Mouse (Mus musculus): ENCODE results near the gene Ttc28.

Gene Ttc28

DNA sequence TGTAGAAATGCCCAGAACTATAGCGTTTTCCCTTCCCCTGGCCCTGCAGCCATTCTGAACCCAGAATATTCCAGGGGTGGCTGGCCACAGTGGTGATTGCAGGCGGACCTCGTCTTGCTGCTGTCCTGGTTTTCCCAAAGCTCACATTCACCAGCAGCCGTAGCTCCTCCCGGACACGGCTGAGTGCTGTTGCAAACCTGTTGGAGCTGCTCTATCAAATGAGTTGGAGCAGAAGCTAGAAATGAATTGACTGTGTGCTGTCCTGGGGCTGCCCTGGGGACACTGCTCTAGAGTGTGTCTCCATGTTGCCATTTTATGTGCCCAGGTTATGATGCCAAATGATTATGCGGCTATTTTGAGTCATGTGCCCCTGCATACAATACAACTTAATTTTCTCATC, 254.2 kb downstream of the Ttc28 start:
- no peak for DNase-seq (ENCODE audit: low spot score)

DNA sequence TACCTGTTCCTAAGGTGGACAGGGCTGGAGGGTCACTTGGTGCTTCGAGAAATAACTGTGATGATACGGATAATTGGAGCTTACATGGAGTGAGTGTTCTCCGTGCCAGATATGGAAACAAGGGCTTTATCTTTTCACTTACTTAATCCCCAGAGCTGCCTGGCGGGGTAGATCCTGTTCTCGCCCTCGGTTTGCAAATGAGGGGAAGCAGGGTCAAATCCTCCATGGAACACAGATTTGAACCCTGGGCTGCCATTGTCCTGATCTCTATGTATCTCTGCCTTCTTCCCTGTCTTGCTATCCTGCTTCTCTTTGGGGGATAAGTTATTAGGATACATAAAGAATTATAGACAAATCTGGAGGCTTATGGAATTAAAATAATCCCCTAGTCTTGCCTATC, 257.7 kb downstream of the Ttc28 start:
- no peak for DNase-seq (ENCODE audit: low spot score)

- no peak for DNase-seq (ENCODE audit: low spot score)
Measured at GRCm38 (mm10) chr5:111137742-111138141, 258.1 kb downstream of the Ttc28 start.

GRCm38 (mm10) chr5:111138239-111138833, 258.7 kb downstream of the Ttc28 start:
- DNase-seq (ENCODE audit: low spot score) = no peak

- no peak for DNase-seq (ENCODE audit: low spot score)
Measured at GRCm38 (mm10) chr5:111138927-111139565, 259.4 kb downstream of the Ttc28 start.

DNA sequence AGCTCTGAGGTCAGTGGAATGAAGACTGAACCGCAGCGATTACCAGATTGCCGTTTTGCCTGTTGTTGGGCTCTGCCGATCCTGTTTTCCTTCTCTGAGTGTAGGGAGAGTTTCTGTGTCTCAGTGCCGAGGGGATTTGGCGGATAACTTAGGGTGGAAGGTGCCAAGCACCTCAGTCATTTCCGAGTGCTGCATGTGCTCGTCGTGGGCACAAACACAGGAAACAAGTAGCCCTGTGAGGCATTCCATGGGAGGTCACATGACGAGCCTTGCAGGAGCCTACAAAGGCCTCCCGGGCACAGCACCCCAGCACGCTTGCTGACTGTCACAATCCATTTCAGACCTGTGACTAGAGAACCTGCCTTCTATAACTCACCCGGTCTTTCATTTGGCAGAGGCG, 260.0 kb downstream of the Ttc28 start:
- no peak for DNase-seq (ENCODE audit: low spot score)

GRCm38 (mm10) chr5:111141139-111141885, 261.7 kb downstream of the Ttc28 start:
- no peak for DNase-seq (ENCODE audit: low spot score)

DNA sequence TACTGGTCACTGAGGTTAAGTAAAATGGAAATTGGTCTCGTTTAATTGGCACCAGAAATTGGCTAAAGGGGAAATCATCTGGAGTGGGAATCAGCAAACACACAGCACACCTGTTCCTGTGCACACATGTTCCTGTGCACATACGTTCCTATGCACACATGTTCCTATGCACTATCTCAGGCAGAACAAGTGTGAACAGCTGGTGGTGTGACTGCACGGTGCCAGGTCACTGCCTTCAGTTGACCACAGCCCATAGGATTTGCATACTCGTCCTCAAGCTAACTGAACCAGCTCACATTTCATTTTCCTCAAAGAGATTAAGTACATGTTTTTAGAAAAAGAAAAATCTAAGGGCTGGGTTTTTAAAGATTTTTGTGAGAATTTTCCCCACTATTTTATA, 263.2 kb downstream of the Ttc28 start:
- no peak for DNase-seq (ENCODE audit: low spot score)

- no peak for DNase-seq (ENCODE audit: low spot score)
Measured at GRCm38 (mm10) chr5:111144411-111144810, 264.8 kb downstream of the Ttc28 start.

DNA sequence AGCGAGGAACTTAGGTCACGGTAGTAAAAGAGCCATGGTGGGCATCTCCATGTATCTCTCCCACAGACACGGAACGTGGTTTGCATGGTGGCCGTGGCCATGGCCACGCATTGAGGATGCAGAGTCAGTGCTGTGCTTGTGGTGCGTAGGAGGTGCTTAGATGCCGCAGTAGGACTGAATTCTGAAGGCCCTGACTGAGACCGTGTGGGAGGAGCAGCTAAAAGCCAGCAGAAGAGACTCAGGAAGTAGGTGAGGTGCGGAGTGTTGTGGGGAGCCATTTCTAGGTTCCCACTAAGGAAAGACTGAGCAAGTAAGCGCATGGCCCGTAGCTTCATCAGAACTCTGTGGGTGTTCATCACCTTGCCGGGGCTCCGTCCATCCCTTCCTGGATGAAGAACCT, 271.0 kb downstream of the Ttc28 start:
- DNase-seq (ENCODE audit: low spot score) = no peak

- DNase-seq (ENCODE audit: low spot score) = no peak
Measured at GRCm38 (mm10) chr5:111151882-111152759, 272.5 kb downstream of the Ttc28 start.

GRCm38 (mm10) chr5:111154586-111154985, 275.0 kb downstream of the Ttc28 start:
- DNase-seq (ENCODE audit: low spot score) = no peak

GRCm38 (mm10) chr5:111155271-111155670, 275.7 kb downstream of the Ttc28 start:
- DNase-seq (ENCODE audit: low spot score) = no peak

DNA sequence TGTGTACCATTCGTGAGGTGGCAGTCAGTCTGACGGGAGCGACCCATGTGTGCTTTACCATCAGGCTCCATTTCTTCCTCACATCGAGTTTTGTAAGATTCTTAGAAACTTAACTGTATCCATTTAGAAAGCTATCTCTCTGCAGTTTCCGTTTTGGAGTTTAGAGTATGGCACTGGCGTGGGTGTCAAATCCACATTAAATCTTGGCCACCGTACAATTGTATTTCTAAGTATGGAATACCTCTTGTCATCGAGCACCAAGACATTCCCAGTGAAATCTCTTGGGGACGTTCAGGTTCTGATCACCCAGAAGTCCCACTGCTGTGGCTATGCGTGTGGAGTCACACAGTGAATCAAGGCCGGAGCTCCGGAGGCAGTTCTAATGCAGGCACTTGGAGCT, 276.3 kb downstream of the Ttc28 start:
- no peak for DNase-seq (ENCODE audit: low spot score)

- DNase-seq (ENCODE audit: low spot score) = no peak
Measured at GRCm38 (mm10) chr5:111158266-111158665, 278.7 kb downstream of the Ttc28 start.

DNA sequence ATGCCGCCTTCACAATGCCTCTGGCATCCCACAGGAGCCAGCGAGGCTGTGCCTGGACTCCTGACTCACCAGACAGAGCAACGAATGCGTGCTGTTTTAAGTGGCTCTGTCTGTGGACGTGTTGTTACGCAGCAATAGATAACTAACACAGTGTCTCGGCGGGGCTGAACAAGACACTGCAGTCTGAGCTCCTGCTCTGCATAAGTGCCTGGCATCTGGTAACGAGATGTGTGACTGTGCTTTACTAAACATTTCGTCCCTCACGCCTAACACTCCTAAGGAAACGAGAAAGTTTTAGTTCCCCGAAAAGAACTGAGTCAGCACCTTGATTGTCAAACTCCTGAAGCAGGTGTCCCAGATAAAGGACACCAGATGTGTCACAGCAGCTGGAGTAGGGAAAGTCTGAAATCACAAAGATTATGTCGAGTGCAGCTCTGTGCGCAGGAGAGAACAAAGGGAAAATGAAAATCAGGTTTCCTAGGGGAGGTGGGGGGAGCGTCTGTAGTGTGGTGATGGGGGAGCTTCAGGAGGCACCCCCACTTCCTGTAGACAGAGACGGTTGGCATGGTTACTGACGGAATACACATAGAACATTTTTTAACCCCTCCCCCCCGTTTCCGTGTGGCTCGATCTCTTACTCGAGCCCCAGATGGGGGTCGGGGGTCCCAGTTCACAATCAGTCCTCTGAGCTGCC, 280.2 kb downstream of the Ttc28 start:
- DNase-seq (ENCODE audit: low spot score) = no peak

DNA sequence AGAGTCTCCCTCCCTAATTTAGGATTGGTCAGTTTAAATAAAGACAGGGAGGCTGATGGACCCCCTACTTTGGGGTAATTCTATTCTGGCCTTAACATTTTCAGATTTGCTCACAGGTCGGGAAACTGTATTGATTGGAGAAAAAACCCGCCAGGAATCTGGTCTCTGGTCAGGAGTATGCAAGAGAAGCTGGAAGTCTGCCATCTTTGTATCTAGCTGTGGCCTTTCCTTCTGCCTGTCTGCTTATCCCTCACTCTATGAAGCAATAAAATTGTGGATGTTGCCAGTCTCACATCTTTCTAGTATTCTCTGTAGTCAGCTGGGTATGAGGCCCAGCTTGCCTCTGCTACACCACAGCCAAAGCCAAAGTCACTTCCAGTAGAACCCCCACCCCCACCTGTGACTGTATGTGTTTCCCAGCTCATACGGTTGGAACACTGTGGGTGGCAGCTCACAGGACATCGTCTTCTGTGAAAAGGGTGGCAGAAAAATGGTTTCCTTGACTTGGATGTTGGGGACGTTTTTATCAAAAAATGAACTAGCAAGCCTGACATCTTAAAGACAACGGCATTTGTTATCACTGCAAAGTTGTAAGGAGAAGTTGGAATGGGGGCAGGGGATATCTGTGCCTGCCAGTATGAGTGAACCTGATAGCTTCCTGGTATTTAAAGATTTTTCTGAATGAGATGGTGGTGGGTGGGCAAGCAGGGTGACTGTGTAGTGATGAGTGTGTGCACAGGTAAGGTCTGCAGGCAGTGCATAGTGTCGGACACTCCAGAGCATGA, 281.7 kb downstream of the Ttc28 start:
- no peak for DNase-seq (ENCODE audit: low spot score)

DNA sequence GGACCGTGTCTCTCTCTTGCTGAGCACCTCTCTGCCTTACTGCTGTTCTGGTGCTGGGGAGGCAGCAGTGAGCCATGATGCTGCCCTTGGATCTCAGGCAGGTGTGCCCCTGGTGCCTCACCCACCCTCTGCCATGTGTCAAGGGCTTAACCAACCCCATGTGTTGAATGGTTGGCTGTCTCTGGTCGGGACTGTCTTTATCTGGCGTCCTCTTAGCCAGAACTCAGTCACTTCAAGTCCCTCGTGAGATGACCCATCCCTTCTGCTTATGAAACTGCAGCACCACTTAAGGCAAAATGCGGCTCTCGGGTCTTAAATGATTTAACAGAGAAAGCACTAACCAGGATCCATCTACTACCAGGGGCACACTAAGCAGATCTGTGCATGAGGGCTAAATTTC, 283.3 kb downstream of the Ttc28 start:
- DNase-seq (ENCODE audit: low spot score) = no peak

GRCm38 (mm10) chr5:111163377-111163776, 283.8 kb downstream of the Ttc28 start:
- DNase-seq (ENCODE audit: low spot score) = no peak

GRCm38 (mm10) chr5:111164348-111164920, 284.8 kb downstream of the Ttc28 start:
- no peak for DNase-seq (ENCODE audit: low spot score)

- DNase-seq (ENCODE audit: low spot score) = no peak
Measured at GRCm38 (mm10) chr5:111170383-111170782, 290.8 kb downstream of the Ttc28 start.

Measured in urinary bladder, postnatal 10 days (tissue).